Mouse (Mus musculus) heart, adult 2 months (tissue): ENCODE data around the gene Ciz1. TPM values are rescaled to one million over a fixed set of nuclear protein-coding genes. Genes with fewer than 3 reads are reported as not detected.
A peak's percentile ranks its signal among the peaks of the same experiment; 100 is the strongest.

Source experiments
- DNase-seq, 2 experiments: peaks; one replicate each; pipeline ENCODE4 v3.0.0; 2021
- H3K27ac ChIP-seq: fragments of 200-600 bp; 2 replicates; pipeline ENCODE4 v1.8.1; 2022
- H3K27me3 ChIP-seq: fragments of 200-500 bp; 2 replicates; pipeline ENCODE4 v1.6.1; 2012; ENCODE audit warnings: mild to moderate bottlenecking, low read length, inconsistent platforms, mixed read lengths; ENCODE audit not compliant: control insufficient read depth, insufficient read depth
- H3K36me3 ChIP-seq: fragments of 200-500 bp; 2 replicates; pipeline ENCODE4 v1.6.1; 2012; ENCODE audit warnings: low read length, inconsistent platforms; ENCODE audit not compliant: control insufficient read depth, insufficient read depth
- H3K4me1 ChIP-seq: fragments of 200-500 bp; 2 replicates; pipeline ENCODE4 v1.6.1; 2011; ENCODE audit warnings: low read length; ENCODE audit not compliant: control insufficient read depth, insufficient read depth
- H3K4me3 ChIP-seq: fragments of 200-600 bp; 2 replicates; pipeline ENCODE4 v1.8.1; 2022
- H3K79me2 ChIP-seq: fragments of 200-500 bp; replicated peaks from 2 replicates; pipeline ENCODE4 v1.6.1; 2012; ENCODE audit warnings: mild to moderate bottlenecking, inconsistent platforms, low read length, moderate library complexity, mixed read lengths; ENCODE audit not compliant: control insufficient read depth, insufficient read depth
- H3K9ac ChIP-seq: fragments of 200-500 bp; 2 replicates; pipeline ENCODE4 v1.6.1; 2012; ENCODE audit warnings: low read depth, mild to moderate bottlenecking, control low read depth, inconsistent platforms, low read length, mixed read lengths
- CTCF ChIP-seq: fragments of 200-600 bp; IDR thresholded peaks from 2 replicates; pipeline ENCODE4 v1.8.1; 2022; ENCODE audit warnings: antibody characterized with exemption, mild to moderate bottlenecking, moderate library complexity
- EP300 ChIP-seq: fragments of 200-500 bp; IDR thresholded peaks from 2 replicates; pipeline ENCODE4 v1.6.1; 2011; ENCODE audit warnings: low read depth, low read length, control low read depth; ENCODE audit not compliant: insufficient read depth
- POLR2A ChIP-seq: fragments of 200-500 bp; IDR thresholded peaks from 2 replicates; pipeline ENCODE4 v1.6.1; 2011; ENCODE audit warnings: mild to moderate bottlenecking, low read depth, low read length, control low read depth; ENCODE audit not compliant: insufficient read depth
- WGBS: fragments of 180-500 bp; shearing (Covaris S2); methylation state at CpG from one replicate; pipeline ENCODE4 v1.1.7; 2018; 5-methylcytosine and 5-hydroxymethylcytosine counted together
- intact Hi-C: fragments of 180-260 bp; cut with DNase I; formaldehyde crosslinking; loops from one replicate; pipeline ENCODE4 v1.15.1; 2025
- polyA plus RNA-seq: library from polyadenylated mRNA; depleted of rRNA; stranded (reverse); fragments of >200 nt; gene quantifications from 2 replicates; pipeline ENCODE4 v1.2.3, GENCODE M21; 2012
- total RNA-seq, 2 experiments: library from RNA; stranded (reverse); gene quantifications; 2 replicates each; pipeline ENCODE4 v1.2.3; 2021

The Ciz1 gene
- total and polyA plus RNA-seq, 3 experiments: 26.7 to 128 (median 29.5) TPM

- 88% methylated on average over 12 of the region's 12 CpGs for WGBS
- no peak for DNase-seq
- no peak for TF ChIP-seq EP300
- no peak for TF ChIP-seq POLR2A
- no peak for TF ChIP-seq CTCF
These were observed 68.0 kb downstream of the Ciz1 start for GRCm38 (mm10) chr2:32420066-32420608.

DNA sequence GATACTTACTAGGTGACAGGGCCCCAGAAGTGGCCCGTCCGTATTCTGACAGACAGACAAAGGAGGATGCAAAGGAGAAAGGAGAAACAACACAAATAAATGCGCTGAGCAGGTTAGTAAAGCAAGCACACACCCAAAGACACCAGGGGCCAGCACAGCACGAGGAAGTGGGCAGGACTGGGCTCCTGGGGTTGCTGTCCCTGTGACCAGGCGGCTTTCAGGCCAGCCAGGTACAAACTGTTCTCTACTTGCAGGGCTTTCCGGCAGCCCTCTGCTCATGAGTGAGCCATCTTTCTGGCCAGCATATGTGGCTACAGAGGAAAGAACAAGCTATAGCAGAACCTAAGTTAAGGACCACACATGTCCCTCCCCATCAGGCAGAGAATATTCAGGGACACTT, 68.5 kb downstream of the Ciz1 start:
- WGBS: 82% methylated on average over 6 of the region's 6 CpGs
- no peak for DNase-seq
- TF ChIP-seq POLR2A (no peak), EP300 (0 out of 2 replicates have a peak, but pooled peaks have one; percentile 19)
- intact Hi-C loops: loop anchor here (5.0 kb wide), 1 partner anchor 67 kb away; no protein-coding TSS in a partner anchor
- Histone ChIP-seq H3K27me3 (no peaks in the 10 kb centered on the region), H3K4me1 (peaks cover 20% of the 10 kb centered on the region), H3K36me3 (peaks cover 7% of the 10 kb centered on the region; the same call in 1 of the 2 replicates), H3K79me2 (no peaks in the 10 kb centered on the region), H3K27ac (no peak overlapping the region), H3K9ac (no peak overlapping the region), H3K4me3 (no peak overlapping the region)

More at GRCm38 (mm10) chr2:32420066-32420608, 68.0 kb downstream of the Ciz1 start:
- Histone ChIP-seq H3K4me3 (no peak overlapping the region), H3K4me1 (peaks cover 20% of the 10 kb centered on the region), H3K27ac (peak overlapping the region; percentile 46), H3K79me2 (no peaks in the 10 kb centered on the region), H3K27me3 (no peaks in the 10 kb centered on the region), H3K36me3 (peaks cover 7% of the 10 kb centered on the region; the same call in 1 of the 2 replicates), H3K9ac (no peak overlapping the region)
- intact Hi-C loops: loop anchor here (5.0 kb wide), 1 partner anchor 67 kb away; no protein-coding TSS in a partner anchor

GRCm38 (mm10) chr2:32421851-32422251, 69.7 kb downstream of the Ciz1 start:
- DNase-seq: peak in 1 of 2 experiments; percentile 37
- Histone ChIP-seq H3K4me1 (peaks cover 20% of the 10 kb centered on the region), H3K27me3 (no peaks in the 10 kb centered on the region), H3K27ac (peak overlapping the region; percentile 8; the same call in 1 of the 2 replicates), H3K9ac (no peak overlapping the region), H3K4me3 (no peak overlapping the region), H3K36me3 (peaks cover 7% of the 10 kb centered on the region; the same call in 1 of the 2 replicates), H3K79me2 (no peaks in the 10 kb centered on the region)
- WGBS: 78% methylated on average over 6 of the region's 6 CpGs
- intact Hi-C loops: loop anchor here (2.0 to 5.0 kb wide), 2 partner anchors 29 to 65 kb away; partner anchors contain the start of genes Naif1 and Slc25a25
- TF ChIP-seq POLR2A (no peak), EP300 (no peak), CTCF (no peak)

- Histone ChIP-seq H3K27ac (peak overlapping the region; percentile 94), H3K4me3 (peak overlapping the region; percentile 59), H3K27me3 (no peaks in the 10 kb centered on the region), H3K4me1 (peaks cover 27% of the 10 kb centered on the region), H3K9ac (peak overlapping the region; percentile 63), H3K36me3 (0 out of 2 replicates have a peak, but pooled peaks cover 7% of the 10 kb centered on the region), H3K79me2 (no peaks in the 10 kb centered on the region)
- intact Hi-C loops: loop anchor here (2.0 to 5.0 kb wide), 3 partner anchors 27 to 64 kb away; partner anchors contain the start of genes Naif1 and Slc25a25
- 1% methylated on average over 14 of the region's 14 CpGs for WGBS
- TF ChIP-seq CTCF: peak; percentile 35
- peak; percentile 84 for TF ChIP-seq POLR2A
- TF ChIP-seq EP300: peak; percentile 83
- peak; percentile 72 to 83 for DNase-seq
These were observed 71.6 kb downstream of the Ciz1 start for GRCm38 (mm10) chr2:32423481-32424331.

GRCm38 (mm10) chr2:32424796-32425195, 72.7 kb downstream of the Ciz1 start:
- no peak overlapping the region for H3K9ac ChIP-seq
- peaks cover 30% of the 10 kb centered on the region for H3K4me1 ChIP-seq
- no peaks in the 10 kb centered on the region for H3K79me2 ChIP-seq
- WGBS: 27% methylated on average over 3 of the region's 3 CpGs
- H3K4me3 ChIP-seq: no peak overlapping the region
- 0 out of 2 replicates have a peak, but pooled peaks cover 4% of the 10 kb centered on the region for H3K36me3 ChIP-seq
- DNase-seq: no peak
- peak overlapping the region; percentile 94 for H3K27ac ChIP-seq
- H3K27me3 ChIP-seq: no peaks in the 10 kb centered on the region
- TF ChIP-seq POLR2A (no peak), CTCF (no peak), EP300 (no peak)
- intact Hi-C loops: loop anchor here (2.0 to 5.0 kb wide), 2 partner anchors 28 to 63 kb away; no protein-coding TSS in a partner anchor
